Mouse (Mus musculus): Measurements from ENCODE around the gene Ndufaf4.
"Not testable (repeated sequence)": the region's sequence is repeated elsewhere in the genome, so short reads cannot be mapped to it uniquely, and the experiment has no call there.

Gene Ndufaf4

GRCm38 (mm10) chr4:24897851-24898515 is at the start of gene Ndufaf4:
Ndufaf4 (plus strand) TSS chr4:24898083.
- in situ Hi-C loops (cut with MseI, MboI): loop anchor here (5.0 kb wide), 1 partner anchor 176 kb away; no protein-coding TSS in a partner anchor

- in situ Hi-C loops (cut with MseI, MboI): no loop called here
Observed at GRCm38 (mm10) chr4:24850401-24851325, 47.2 kb upstream of the Ndufaf4 start, which contains the start of gene Klhl32. Klhl32 (minus strand) TSS chr4:24851124.

GRCm38 (mm10) chr4:24865691-24866090 is 32.2 kb upstream of the Ndufaf4 start:
- in situ Hi-C loops (cut with MseI, MboI): no loop called here

DNA sequence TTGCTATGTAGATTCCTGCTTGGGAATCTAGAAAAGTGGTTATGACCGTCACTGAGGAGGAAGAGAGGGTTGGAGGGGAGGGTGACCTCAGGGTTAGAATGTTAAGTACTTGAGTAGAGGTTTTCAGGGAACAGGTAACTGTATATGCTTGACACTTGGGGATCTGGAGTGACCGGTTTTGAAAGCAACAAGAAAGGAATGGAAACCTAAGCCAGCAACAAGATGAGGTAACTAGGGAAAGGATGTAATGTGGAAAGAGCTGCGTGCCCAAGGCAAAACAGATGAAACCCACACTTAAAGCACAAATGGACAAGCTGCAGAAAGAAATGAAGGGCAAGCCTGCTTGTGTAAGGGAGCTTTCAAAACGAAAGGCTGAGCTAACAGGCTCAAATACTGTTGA is 28.7 kb upstream of the Ndufaf4 start:
- in situ Hi-C loops (cut with MseI, MboI): no loop called here

- in situ Hi-C loops (cut with MseI, MboI): not testable (repeated sequence)
Observed at GRCm38 (mm10) chr4:24889386-24889785, 8.5 kb upstream of the Ndufaf4 start.

DNA sequence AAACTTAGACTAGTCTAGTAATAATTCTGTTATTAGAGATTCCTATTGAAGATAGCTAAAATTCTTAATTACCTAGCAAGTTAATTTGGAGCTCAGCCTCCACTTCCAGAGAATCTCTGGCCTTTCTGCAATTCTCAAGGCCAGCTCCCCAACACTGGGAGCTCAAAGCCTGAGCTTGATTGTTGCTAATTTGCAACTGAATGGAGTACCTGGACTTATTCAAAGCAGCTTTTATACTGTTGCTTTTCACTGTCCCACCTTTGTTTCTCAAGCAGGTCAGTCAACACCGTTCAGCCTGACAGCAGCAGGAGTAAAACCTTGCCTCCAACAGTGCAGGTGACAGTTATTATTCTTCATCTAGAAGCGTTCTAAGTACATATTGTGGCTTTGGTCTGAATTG is 5.6 kb upstream of the Ndufaf4 start:
- in situ Hi-C loops (cut with MseI, MboI): not testable (repeated sequence)

- in situ Hi-C loops (cut with MseI, MboI): loop anchor here (5.0 kb wide), 1 partner anchor 172 kb away; no protein-coding TSS in a partner anchor
Observed at GRCm38 (mm10) chr4:24894625-24895024, 3.3 kb upstream of the Ndufaf4 start.

- in situ Hi-C loops (cut with MseI, MboI): loop anchor here (5.0 kb wide), 1 partner anchor 175 kb away; no protein-coding TSS in a partner anchor
Observed at GRCm38 (mm10) chr4:24896829-24897228, 1.1 kb upstream of the Ndufaf4 start.

DNA sequence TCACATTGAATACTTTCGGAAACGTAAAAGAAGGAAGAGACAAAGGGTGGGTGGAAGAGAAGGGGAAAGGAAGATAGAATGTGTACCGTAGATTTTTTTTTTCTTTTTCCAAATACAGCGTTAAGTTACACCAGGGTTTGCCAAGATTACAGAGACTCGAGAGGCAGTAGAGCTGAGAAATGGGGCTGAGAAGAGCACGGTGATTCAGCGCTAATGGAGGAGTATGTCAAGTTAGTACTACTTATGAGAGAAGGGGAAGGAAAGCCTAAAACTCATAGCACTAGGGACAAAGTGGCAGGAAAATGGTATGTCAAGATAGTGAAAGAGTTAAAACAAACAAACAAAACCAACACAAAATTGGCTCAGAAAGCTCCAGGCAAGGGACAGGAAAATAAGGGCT is 532 bp upstream of the Ndufaf4 start:
- in situ Hi-C loops (cut with MseI, MboI): loop anchor here (5.0 kb wide), 1 partner anchor 175 kb away; no protein-coding TSS in a partner anchor

- in situ Hi-C loops (cut with MseI, MboI): loop anchor here (5.0 kb wide), 1 partner anchor 176 kb away; no protein-coding TSS in a partner anchor
Observed at GRCm38 (mm10) chr4:24898636-24899035, 753 bp downstream of the Ndufaf4 start.

DNA sequence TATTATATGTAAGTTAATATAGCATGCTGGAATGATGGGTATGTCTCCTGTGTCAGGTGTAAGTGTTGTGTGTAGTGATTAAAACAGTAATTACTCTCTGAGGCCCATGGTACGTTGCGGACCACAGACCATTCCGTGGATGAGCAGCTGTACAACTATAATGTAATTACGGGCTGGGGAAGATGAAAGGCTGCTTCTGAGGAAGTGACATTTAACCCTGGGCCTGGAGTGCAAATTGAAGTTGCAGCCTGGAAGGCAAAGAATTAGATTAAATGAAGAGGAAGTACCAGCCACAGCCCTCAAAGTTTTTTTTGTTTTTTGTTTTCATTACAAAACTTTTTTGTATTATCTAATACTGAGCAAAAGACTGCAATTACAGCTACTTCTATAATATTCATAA is 1.3 kb downstream of the Ndufaf4 start:
- in situ Hi-C loops (cut with MseI, MboI): loop anchor here (5.0 kb wide), 1 partner anchor 177 kb away; no protein-coding TSS in a partner anchor

DNA sequence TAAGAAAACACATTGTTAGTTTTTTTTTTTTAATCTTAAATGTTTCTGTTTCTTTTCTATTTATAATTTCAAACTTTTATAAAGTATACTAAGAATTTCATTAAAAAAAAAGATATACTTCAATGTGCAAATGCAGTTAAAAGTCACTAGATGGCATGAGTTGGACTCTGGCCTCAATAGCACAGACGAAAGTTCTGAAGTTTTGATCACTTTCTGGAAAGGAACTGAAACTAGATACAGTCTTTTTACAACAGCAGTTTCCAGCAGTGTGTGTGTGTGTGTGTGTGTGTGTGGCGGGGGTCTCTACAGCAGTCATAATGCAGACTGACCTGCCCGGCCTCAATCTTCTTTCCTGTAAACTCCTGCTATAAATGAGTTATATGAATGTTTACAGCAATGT is 9.9 kb downstream of the Ndufaf4 start:
- in situ Hi-C loops (cut with MseI, MboI): no loop called here

GRCm38 (mm10) chr4:24915631-24916030 is 17.7 kb downstream of the Ndufaf4 start:
- in situ Hi-C loops (cut with MseI, MboI): no loop called here

DNA sequence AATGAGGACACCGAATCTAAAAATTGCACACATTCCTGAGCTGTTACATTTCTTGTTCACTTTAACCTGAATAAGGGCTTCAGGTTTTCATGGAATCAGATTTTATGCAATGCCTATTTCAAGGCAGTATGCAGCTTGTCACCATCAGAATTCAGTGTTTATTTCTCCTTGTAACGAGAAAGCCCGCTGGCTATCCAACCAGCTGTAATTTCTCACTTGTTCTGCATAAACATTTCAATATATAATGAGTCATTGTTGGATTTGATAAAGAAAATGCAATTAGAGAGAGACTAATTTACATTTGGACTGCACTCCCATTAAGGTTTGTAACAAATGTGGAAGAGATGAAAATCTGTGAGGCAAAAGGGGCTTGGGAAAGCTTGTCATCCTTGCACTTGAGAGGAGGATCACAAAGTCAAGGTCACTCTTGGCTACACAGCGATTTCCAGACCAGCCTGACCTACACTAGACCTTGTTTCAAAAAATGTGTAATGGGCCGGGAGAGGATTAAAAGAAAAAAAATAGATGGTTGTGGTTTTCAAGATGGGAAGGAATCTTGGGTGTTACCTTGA is 22.2 kb downstream of the Ndufaf4 start:
- in situ Hi-C loops (cut with MseI, MboI): no loop called here

GRCm38 (mm10) chr4:24924726-24925125 is 26.8 kb downstream of the Ndufaf4 start:
- in situ Hi-C loops (cut with MseI, MboI): no loop called here

GRCm38 (mm10) chr4:24928260-24928780 is 30.4 kb downstream of the Ndufaf4 start:
- in situ Hi-C loops (cut with MseI, MboI): no loop called here

- in situ Hi-C loops (cut with MseI, MboI): no loop called here
Observed at GRCm38 (mm10) chr4:24928926-24929325, 31.0 kb downstream of the Ndufaf4 start.

DNA sequence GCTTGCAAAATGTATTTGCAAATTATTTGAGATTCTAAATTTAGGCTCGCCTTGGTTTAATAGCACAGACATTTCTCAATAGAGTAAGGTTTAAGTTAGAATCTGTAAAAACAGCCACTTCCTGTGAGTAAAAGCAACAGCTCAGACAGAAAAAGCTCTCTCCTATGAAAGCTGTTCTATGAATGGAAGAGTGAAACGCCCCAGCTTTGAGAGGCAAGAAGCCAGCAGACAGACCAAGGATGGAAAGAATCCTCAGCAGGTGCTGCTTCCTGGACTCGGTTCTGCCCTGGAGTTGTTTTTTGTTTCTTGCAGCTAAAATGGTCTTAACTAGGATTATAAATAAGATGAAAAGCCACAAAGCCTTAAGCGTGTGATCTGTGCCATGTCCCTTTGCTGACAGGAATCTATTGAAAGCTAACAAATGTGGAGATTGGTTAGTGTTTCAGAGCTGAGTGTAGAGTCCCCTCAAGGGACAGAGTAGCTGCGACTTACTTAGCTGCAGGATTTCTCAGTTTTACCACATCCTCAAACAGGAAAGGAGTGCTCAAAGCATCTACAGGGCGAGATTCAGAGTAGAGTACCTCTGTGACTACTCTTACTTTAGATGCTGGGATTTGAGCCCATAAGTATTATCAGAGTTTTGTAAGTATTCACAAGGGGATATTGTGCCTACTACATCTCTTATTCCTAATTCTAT is 45.0 kb downstream of the Ndufaf4 start:
- in situ Hi-C loops (cut with MseI, MboI): no loop called here
